Mouse (Mus musculus): ENCODE data around the gene Mapk10. TPM values are rescaled to one million over a fixed set of nuclear protein-coding genes. Genes with fewer than 3 reads are reported as not detected.

The Mapk10 gene
- polyA plus RNA-seq, 1 experiment from 2014 or later: 8.8 TPM

- Histone ChIP-seq H3K9me3 (ENCODE audit: control insufficient read depth, low read length) (no peaks in the 10 kb centered on the region), H3K4me2 (ENCODE audit: low read length) (no peak overlapping the region), H3K9ac (ENCODE audit: low read length) (no peak overlapping the region), H3K4me3 (ENCODE audit: low read depth, low read length) (no peak overlapping the region), H3K27ac (ENCODE audit: low read depth) (no peak overlapping the region), H3K36me3 (ENCODE audit: control insufficient read depth, insufficient read depth, low read length) (no peaks in the 10 kb centered on the region), H3K27me3 (replicated peaks; ENCODE audit: control insufficient read depth, insufficient read depth, low read length) (no peaks in the 10 kb centered on the region), H3K4me1 (replicated peaks; ENCODE audit: control insufficient read depth, insufficient read depth, low read length) (no peaks in the 10 kb centered on the region)
- DNase-seq (ENCODE audit: low spot score) (no peak), ATAC-seq (replicated peaks; ENCODE audit: low FRiP score, low TSS enrichment, low read depth) (no peak)
- WGBS: 78% methylated on average over 12 of the region's 12 CpGs
These were observed 307.1 kb downstream of the Mapk10 start for GRCm38 (mm10) chr5:102904066-102904465.

GRCm38 (mm10) chr5:102903487-102903886 lies 307.6 kb downstream of the Mapk10 start:
- no peak for ATAC-seq (replicated peaks; ENCODE audit: low FRiP score, low TSS enrichment, low read depth)
- no peak for DNase-seq (ENCODE audit: low spot score)
- 93% methylated on average over 9 of the region's 9 CpGs for WGBS

GRCm38 (mm10) chr5:102901176-102901575 lies 310.0 kb downstream of the Mapk10 start:
- H3K36me3 ChIP-seq (ENCODE audit: control insufficient read depth, insufficient read depth, low read length): no peaks in the 10 kb centered on the region
- no peak overlapping the region for H3K27ac ChIP-seq (ENCODE audit: low read depth)
- H3K9me3 ChIP-seq (ENCODE audit: control insufficient read depth, low read length): no peaks in the 10 kb centered on the region
- H3K9ac ChIP-seq (ENCODE audit: low read length): no peak overlapping the region
- H3K27me3 ChIP-seq (replicated peaks; ENCODE audit: control insufficient read depth, insufficient read depth, low read length): no peaks in the 10 kb centered on the region
- ATAC-seq (replicated peaks; ENCODE audit: low FRiP score, low TSS enrichment, low read depth) (no peak), DNase-seq (ENCODE audit: low spot score) (no peak)
- 81% methylated on average over 5 of the region's 5 CpGs for WGBS
- no peak overlapping the region for H3K4me3 ChIP-seq (ENCODE audit: low read depth, low read length)
- H3K4me1 ChIP-seq (replicated peaks; ENCODE audit: control insufficient read depth, insufficient read depth, low read length): no peaks in the 10 kb centered on the region
- H3K4me2 ChIP-seq (ENCODE audit: low read length): no peak overlapping the region

More at GRCm38 (mm10) chr5:102903487-102903886, 307.6 kb downstream of the Mapk10 start:
- no peak overlapping the region for H3K27ac ChIP-seq (ENCODE audit: low read depth)
- no peaks in the 10 kb centered on the region for H3K27me3 ChIP-seq (replicated peaks; ENCODE audit: control insufficient read depth, insufficient read depth, low read length)
- H3K9ac ChIP-seq (ENCODE audit: low read length): no peak overlapping the region
- H3K9me3 ChIP-seq (ENCODE audit: control insufficient read depth, low read length): no peaks in the 10 kb centered on the region
- H3K4me2 ChIP-seq (ENCODE audit: low read length): no peak overlapping the region
- H3K4me1 ChIP-seq (replicated peaks; ENCODE audit: control insufficient read depth, insufficient read depth, low read length): no peaks in the 10 kb centered on the region
- no peak overlapping the region for H3K4me3 ChIP-seq (ENCODE audit: low read depth, low read length)
- H3K36me3 ChIP-seq (ENCODE audit: control insufficient read depth, insufficient read depth, low read length): no peaks in the 10 kb centered on the region

- Histone ChIP-seq H3K27ac (ENCODE audit: low read depth) (no peak overlapping the region), H3K27me3 (replicated peaks; ENCODE audit: control insufficient read depth, insufficient read depth, low read length) (no peaks in the 10 kb centered on the region), H3K9me3 (ENCODE audit: control insufficient read depth, low read length) (no peaks in the 10 kb centered on the region), H3K9ac (ENCODE audit: low read length) (no peak overlapping the region), H3K4me3 (ENCODE audit: low read depth, low read length) (no peak overlapping the region), H3K4me2 (ENCODE audit: low read length) (no peak overlapping the region), H3K4me1 (replicated peaks; ENCODE audit: control insufficient read depth, insufficient read depth, low read length) (no peaks in the 10 kb centered on the region), H3K36me3 (ENCODE audit: control insufficient read depth, insufficient read depth, low read length) (no peaks in the 10 kb centered on the region)
- no peak for DNase-seq (ENCODE audit: low spot score)
- no peak for ATAC-seq (replicated peaks; ENCODE audit: low FRiP score, low TSS enrichment, low read depth)
- 77% methylated on average over 6 of the region's 6 CpGs for WGBS
These were observed 311.4 kb downstream of the Mapk10 start for GRCm38 (mm10) chr5:102899680-102900215.

GRCm38 (mm10) chr5:102898301-102898700 lies 312.8 kb downstream of the Mapk10 start:
- H3K4me2 ChIP-seq (ENCODE audit: low read length): no peak overlapping the region
- WGBS: 95% methylated on average over 4 of the region's 4 CpGs

GRCm38 (mm10) chr5:102892226-102892625 lies 318.9 kb downstream of the Mapk10 start:
- Histone ChIP-seq H3K9me3 (ENCODE audit: control insufficient read depth, low read length) (no peaks in the 10 kb centered on the region), H3K27ac (ENCODE audit: low read depth) (no peak overlapping the region), H3K9ac (ENCODE audit: low read length) (no peak overlapping the region), H3K36me3 (ENCODE audit: control insufficient read depth, insufficient read depth, low read length) (peaks cover 6% of the 10 kb centered on the region), H3K4me2 (ENCODE audit: low read length) (no peak overlapping the region), H3K4me1 (replicated peaks; ENCODE audit: control insufficient read depth, insufficient read depth, low read length) (no peaks in the 10 kb centered on the region), H3K27me3 (replicated peaks; ENCODE audit: control insufficient read depth, insufficient read depth, low read length) (no peaks in the 10 kb centered on the region), H3K4me3 (ENCODE audit: low read depth, low read length) (no peak overlapping the region)
- WGBS: 95% methylated on average over 11 of the region's 11 CpGs
- ATAC-seq (replicated peaks; ENCODE audit: low FRiP score, low TSS enrichment, low read depth) (no peak), DNase-seq (ENCODE audit: low spot score) (no peak)

More at GRCm38 (mm10) chr5:102898301-102898700, 312.8 kb downstream of the Mapk10 start:
- no peaks in the 10 kb centered on the region for H3K4me1 ChIP-seq (replicated peaks; ENCODE audit: control insufficient read depth, insufficient read depth, low read length)
- H3K27ac ChIP-seq (ENCODE audit: low read depth): no peak overlapping the region
- no peaks in the 10 kb centered on the region for H3K9me3 ChIP-seq (ENCODE audit: control insufficient read depth, low read length)
- DNase-seq (ENCODE audit: low spot score) (no peak), ATAC-seq (replicated peaks; ENCODE audit: low FRiP score, low TSS enrichment, low read depth) (no peak)
- H3K4me3 ChIP-seq (ENCODE audit: low read depth, low read length): no peak overlapping the region
- H3K27me3 ChIP-seq (replicated peaks; ENCODE audit: control insufficient read depth, insufficient read depth, low read length): no peaks in the 10 kb centered on the region
- H3K36me3 ChIP-seq (ENCODE audit: control insufficient read depth, insufficient read depth, low read length): no peaks in the 10 kb centered on the region
- H3K9ac ChIP-seq (ENCODE audit: low read length): no peak overlapping the region

- Histone ChIP-seq H3K27ac (ENCODE audit: low read depth) (no peak overlapping the region), H3K4me1 (replicated peaks; ENCODE audit: control insufficient read depth, insufficient read depth, low read length) (no peaks in the 10 kb centered on the region), H3K9me3 (ENCODE audit: control insufficient read depth, low read length) (no peaks in the 10 kb centered on the region), H3K36me3 (ENCODE audit: control insufficient read depth, insufficient read depth, low read length) (peaks cover 6% of the 10 kb centered on the region), H3K9ac (ENCODE audit: low read length) (no peak overlapping the region), H3K4me3 (ENCODE audit: low read depth, low read length) (no peak overlapping the region), H3K27me3 (replicated peaks; ENCODE audit: control insufficient read depth, insufficient read depth, low read length) (no peaks in the 10 kb centered on the region), H3K4me2 (ENCODE audit: low read length) (no peak overlapping the region)
- no peak for DNase-seq (ENCODE audit: low spot score)
- no peak for ATAC-seq (replicated peaks; ENCODE audit: low FRiP score, low TSS enrichment, low read depth)
- WGBS: 62% methylated on average over 2 of the region's 2 CpGs
These were observed 322.0 kb downstream of the Mapk10 start for GRCm38 (mm10) chr5:102889163-102889488.

GRCm38 (mm10) chr5:102888482-102889162 lies 322.5 kb downstream of the Mapk10 start:
- no peak overlapping the region for H3K9ac ChIP-seq (ENCODE audit: low read length)
- H3K4me2 ChIP-seq (ENCODE audit: low read length): no peak overlapping the region
- H3K36me3 ChIP-seq (ENCODE audit: control insufficient read depth, insufficient read depth, low read length): peaks cover 6% of the 10 kb centered on the region
- no peaks in the 10 kb centered on the region for H3K4me1 ChIP-seq (replicated peaks; ENCODE audit: control insufficient read depth, insufficient read depth, low read length)
- 60% methylated on average over 14 of the region's 14 CpGs for WGBS
- ATAC-seq (replicated peaks; ENCODE audit: low FRiP score, low TSS enrichment, low read depth) (no peak), DNase-seq (ENCODE audit: low spot score) (no peak)
- H3K9me3 ChIP-seq (ENCODE audit: control insufficient read depth, low read length): no peaks in the 10 kb centered on the region
- H3K4me3 ChIP-seq (ENCODE audit: low read depth, low read length): no peak overlapping the region
- no peaks in the 10 kb centered on the region for H3K27me3 ChIP-seq (replicated peaks; ENCODE audit: control insufficient read depth, insufficient read depth, low read length)
- H3K27ac ChIP-seq (ENCODE audit: low read depth): no peak overlapping the region

GRCm38 (mm10) chr5:102875628-102876027 lies 335.5 kb downstream of the Mapk10 start:
- no peaks in the 10 kb centered on the region for H3K9me3 ChIP-seq (ENCODE audit: control insufficient read depth, low read length)

More at GRCm38 (mm10) chr5:102875628-102876027, 335.5 kb downstream of the Mapk10 start:
- 0 out of 2 replicates have a peak, but pooled peaks cover 10% of the 10 kb centered on the region for H3K36me3 ChIP-seq (ENCODE audit: control insufficient read depth, insufficient read depth, low read length)
- no peak overlapping the region for H3K4me2 ChIP-seq (ENCODE audit: low read length)
- DNase-seq (ENCODE audit: low spot score): no peak
- H3K27ac ChIP-seq (ENCODE audit: low read depth): no peak overlapping the region
- no peak overlapping the region for H3K9ac ChIP-seq (ENCODE audit: low read length)
- WGBS: 71% methylated on average over 16 of the region's 16 CpGs
- no peaks in the 10 kb centered on the region for H3K4me1 ChIP-seq (replicated peaks; ENCODE audit: control insufficient read depth, insufficient read depth, low read length)
- no peaks in the 10 kb centered on the region for H3K27me3 ChIP-seq (replicated peaks; ENCODE audit: control insufficient read depth, insufficient read depth, low read length)
- no peak overlapping the region for H3K4me3 ChIP-seq (ENCODE audit: low read depth, low read length)
- ATAC-seq (replicated peaks; ENCODE audit: low FRiP score, low TSS enrichment, low read depth): no peak

Data from intestine, embryonic 14.5 days (tissue).